Mouse (Mus musculus) urinary bladder, postnatal 25 days (tissue): ENCODE results near the gene Rps15.
A peak's percentile ranks its signal among the peaks of the same experiment; 100 is the strongest.

ENCODE experiments used
- DNase-seq: peaks from one replicate; pipeline ENCODE4 v3.0.0; 2022; ENCODE audit warnings: low spot score

Rps15 gene

GRCm38 (mm10) chr10:80316359-80316781 is 24.1 kb downstream of the Rps15 start:
- no peak for DNase-seq

- DNase-seq, result no peak
These were observed 24.8 kb downstream of the Rps15 start for GRCm38 (mm10) chr10:80317011-80317410.

GRCm38 (mm10) chr10:80320340-80320760 is 28.1 kb downstream of the Rps15 start, which contains the start of gene 2310011J03Rik:
Gene 2310011J03Rik, minus strand, starts transcription at chr10:80320537.
- peak; percentile 84 for DNase-seq

DNA sequence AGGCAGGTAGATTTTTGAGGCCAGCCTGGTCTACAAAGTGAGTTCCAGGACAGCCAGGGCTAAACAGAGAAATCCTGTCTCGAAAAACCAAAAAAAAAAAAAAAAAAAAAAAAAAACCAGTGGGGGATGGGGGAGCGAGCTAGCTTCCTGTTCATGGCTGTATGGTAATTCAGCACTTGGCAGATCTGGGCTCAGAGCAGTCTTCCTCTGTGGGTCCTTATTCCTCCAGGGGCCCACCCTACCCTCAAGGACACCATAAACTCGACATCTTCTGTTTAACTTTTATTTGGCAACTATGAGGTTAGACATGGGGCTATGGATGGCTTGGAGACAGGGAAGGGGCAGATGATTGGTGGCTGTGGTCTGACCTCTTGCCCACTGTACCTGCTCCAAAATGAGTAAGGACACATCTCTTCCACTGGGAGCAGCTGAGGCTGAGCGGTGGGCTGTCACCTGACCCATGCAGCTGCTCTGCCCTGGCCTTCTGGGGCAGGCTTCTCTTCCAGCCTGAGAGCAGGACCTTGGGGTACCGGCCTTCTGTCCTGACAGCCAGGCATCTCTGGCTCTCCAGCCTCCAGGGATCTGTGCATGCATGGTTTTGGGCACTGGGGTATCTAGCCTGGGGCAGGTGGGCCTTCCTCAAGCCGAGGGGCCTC is 28.9 kb downstream of the Rps15 start:
- no peak for DNase-seq

DNA sequence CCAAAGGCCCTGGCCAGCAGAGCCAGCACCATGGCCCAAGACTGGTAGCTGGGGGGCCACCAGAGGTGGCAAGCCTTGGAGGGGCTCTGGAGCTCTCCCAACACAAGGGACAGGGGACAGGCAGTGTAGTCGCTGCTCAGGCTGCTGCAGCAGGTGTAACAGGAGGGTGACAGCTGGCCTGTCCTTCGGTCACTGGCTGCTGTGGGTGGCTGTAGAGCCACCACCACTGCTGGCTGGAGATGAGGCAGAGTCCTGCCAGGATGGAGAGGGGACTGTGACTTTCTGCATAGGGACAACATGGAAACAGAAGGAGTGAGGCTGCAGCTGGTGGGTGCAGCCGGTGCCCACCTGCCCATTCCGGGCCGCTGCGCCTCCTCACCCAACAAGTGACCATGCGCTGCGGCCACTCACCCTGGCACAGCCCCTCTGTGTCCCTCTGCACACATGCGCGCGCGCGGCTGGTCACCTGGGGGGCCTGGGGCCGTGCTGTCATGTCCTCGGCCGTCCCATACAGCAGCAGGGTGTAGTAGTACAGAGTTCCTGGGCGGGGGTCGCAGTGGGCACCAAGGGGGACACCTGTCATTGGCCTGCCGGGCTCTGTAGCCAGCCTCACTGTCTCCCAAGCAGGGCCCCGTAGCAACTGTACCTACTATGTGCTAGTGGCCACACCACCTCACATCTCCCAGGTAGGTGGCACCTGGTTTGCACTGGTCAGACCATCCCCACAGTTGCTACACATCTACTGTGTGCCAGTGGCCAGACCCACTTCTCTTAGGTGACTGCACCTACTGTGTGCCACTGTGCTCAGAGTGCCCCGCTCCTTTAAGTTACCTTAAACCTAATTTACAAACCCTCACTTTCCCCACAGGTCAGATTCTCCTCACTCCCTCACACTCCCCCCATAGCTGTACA is 29.7 kb downstream of the Rps15 start:
- DNase-seq, result no peak

GRCm38 (mm10) chr10:80322811-80323211 is 30.6 kb downstream of the Rps15 start:
- no peak for DNase-seq

DNA sequence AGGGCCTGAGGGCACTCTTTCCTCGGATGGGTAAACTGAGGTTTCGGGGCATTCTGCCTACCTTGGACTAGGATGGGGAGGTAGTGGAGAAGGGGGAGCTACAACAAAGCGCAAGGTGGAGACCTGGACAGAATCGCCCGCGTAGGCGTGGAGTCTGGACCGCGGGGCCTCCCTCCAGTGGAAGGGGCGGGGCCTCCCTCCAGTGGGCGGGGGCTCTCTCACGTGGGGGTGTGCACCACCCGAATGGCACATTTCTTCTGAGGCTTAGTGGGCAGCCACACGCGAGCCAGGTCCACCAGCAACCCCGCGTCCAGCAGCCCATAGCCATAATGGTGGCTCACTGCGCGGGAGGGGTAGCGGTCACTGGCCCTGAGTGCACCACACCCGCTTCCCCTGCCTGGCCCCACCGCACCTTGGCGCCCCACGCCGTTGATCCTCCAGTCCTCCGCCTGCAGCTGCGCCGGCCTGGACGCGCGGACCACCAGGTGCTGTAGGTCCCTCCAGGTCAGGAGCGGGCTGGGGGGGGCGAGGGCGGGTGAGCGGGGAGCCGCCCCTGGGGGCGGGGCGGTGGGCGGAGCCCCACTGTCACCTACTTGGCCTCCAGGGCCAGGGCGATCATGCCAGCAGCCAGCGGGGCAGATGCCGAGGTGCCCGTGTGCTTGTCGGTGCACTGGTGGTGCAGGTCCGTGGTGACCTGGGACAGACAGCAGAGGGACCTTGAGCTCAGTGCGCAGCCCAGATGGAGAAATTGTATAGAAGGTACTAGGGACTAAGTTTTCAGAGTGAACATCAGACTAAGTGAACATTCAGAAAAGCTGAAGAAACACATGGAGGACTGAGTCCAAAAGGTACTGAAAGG is 31.2 kb downstream of the Rps15 start:
- peak; percentile 87 for DNase-seq

GRCm38 (mm10) chr10:80324120-80325037 is 32.1 kb downstream of the Rps15 start:
- no peak for DNase-seq

DNA sequence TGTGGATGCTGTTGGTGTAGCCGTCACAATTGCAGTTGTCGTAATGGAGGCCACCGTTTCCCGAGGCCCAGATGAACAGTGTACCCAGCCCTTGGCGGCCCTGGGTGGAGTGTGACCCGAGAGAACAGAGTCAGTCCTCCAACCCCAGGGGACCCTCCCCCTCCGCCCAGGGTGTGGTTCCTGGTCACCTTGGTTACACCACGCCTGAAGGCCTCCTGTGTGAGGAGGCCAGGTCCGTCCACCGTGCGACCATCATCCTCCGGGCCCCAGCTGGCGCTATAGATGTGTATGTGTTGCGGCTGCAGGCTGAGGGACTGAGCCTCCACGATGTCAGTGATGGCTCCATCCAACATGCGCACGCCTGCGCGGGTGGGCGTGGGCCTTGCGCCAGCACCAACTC is 32.8 kb downstream of the Rps15 start:
- DNase-seq, result no peak

DNA sequence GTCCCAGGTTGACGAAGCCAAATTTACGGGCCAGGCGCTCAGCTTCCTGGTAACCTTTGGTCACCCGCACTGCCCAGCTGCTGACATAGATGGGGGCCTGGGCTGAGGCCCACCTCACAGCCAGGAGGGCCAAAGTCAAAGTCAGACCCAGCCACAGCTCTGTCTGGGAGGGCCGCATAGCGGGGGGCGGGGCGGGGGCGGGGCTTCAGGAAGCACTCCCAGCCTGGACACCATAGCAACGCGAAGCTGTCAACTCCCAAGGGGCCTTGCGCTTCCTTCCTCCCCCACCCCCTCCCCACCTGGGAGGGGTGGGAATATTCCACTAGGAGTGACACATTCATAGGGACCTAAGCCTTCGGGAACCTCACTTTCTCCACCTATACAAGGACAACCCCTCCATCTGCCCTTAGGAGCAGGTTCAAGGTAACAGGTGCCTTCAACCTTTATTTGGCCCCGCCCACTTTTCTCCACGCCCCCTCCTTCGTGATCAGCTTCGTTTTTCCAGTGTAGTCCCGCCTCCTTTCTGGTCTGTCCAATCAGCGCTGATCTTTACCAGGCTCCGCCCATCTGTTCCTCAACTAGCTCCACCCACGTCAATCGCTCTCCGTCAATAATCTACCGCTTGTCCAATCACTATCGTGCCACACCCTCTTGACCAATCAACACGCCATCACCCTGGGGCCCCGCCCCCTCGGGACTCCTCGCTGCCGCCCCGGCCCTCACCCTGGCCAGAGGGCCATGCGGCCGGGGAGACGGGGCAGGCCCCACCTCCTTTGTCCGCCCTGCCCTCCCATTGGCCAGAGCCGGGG is 37.2 kb downstream of the Rps15 start, which contains the start of the genes Pcsk4 and Reep6:
Pcsk4 (minus strand) TSS at position 226 of the 809 bp plus-strand sequence.
Reep6 (plus strand) TSS at position 681 of the 809 bp plus-strand sequence.
- DNase-seq, result peak; percentile 92

GRCm38 (mm10) chr10:80330084-80330483 is 37.8 kb downstream of the Rps15 start:
- no peak for DNase-seq

- no peak for DNase-seq
These were observed 38.6 kb downstream of the Rps15 start for GRCm38 (mm10) chr10:80330888-80331287.

DNA sequence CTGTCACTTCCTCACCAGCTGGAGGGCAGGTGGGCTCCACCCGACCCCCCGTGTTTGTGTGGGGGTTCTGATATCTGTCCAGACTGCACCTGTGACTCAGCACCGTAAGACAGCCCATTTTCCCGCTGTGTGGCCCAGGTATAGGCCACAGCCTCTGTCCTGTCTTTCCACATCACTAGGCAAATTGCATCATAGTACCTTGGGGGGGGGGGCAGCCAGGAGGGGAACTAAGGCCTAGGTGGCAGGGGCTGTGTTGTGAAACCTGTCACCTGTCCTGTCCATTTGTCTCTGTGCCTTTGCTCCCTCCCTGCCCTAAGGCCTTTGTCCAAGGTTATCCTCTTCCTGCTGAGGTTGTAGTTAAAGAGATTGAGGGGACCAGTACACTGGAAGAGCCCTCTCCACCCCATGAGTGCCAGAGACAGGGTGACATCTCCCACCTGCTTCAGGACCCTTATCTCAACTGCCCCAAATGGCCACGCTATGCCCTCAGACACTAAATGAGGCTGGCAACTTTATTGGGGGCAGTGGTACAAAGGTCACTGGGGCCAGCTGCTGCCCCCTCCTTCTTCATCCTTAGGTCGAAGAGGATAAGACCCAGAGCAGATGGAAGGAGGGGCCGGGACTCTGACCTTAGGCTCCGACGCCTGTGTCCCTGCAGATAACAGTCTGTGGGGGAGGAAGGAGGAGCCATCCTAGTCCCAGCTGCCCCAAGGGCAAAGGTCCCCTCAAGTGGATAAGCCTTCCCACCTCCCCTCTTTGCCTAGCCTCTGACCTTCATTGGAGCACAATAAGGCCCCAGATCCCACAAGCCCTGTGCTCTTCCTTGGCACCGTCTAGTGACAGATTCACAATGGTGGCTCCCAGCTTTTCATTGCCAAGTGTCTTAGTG is 39.6 kb downstream of the Rps15 start:
- no peak for DNase-seq

GRCm38 (mm10) chr10:80332525-80332989 is 40.3 kb downstream of the Rps15 start:
- DNase-seq, result no peak

DNA sequence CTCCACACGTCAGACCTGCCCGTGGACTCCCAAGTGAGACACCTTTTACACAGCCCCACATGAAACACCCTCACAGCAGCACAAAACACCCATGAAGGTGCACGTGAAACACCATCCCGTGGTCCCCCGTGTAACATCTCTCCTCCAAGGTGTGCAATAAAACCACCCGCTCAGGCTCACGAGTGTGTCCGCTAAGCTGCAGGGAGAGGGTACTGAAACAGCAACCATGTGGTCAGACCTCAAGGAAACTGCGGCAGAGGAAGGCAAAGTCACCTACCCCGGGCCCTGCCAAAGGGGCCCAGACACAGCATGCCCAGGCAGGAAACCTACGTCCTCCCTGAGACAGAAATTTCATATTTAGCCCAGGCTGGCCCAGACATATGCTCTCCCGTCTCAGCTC is 44.0 kb downstream of the Rps15 start:
- DNase-seq, result no peak

GRCm38 (mm10) chr10:80339941-80340750 is 47.9 kb downstream of the Rps15 start:
- DNase-seq, result peak; percentile 91

DNA sequence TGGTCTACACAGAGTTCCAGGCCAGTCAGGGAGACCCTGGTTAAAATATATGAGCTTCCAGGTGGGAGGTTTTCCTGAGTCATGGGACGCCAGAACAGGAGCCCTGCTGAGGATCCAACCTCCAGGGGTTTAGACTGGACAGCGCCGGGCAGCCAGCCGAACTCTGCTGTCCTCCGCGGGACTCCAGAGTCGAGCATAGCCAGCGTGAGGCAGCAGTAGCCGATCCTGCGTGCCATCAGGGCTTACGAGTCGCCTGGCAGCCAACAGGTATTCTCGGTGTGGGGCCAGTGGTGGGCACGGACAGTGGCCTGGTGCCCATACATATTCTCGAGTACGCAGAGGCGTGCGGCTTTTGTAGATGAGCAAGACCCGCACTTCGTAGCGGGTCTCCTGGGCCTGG is 48.8 kb downstream of the Rps15 start:
- DNase-seq, result no peak
